Mouse (Mus musculus): ENCODE measurements at regions not wholly inside any gene's neighbourhood (a gene's known extent, or its start where the extent isn't known, plus 50 kb on each side); places are given as distances from the start of the nearest gene placed in this dataset.

- Histone ChIP-seq H3K4me1 (replicated peaks) (no peaks in the 10 kb centered on the region), H3K27ac (replicated peaks) (no peak overlapping the region), H3K36me3 (no peaks in the 10 kb centered on the region), H3K9ac (no peak overlapping the region), H3K4me2 (no peak overlapping the region), H3K9me3 (no peaks in the 10 kb centered on the region), H3K4me3 (no peak overlapping the region), H3K27me3 (no peaks in the 10 kb centered on the region)
- WGBS: 86% methylated on average over 9 of the region's 9 CpGs
- no peak for ATAC-seq (ENCODE audit: low read depth)
Measured at GRCm38 (mm10) chr15:24513926-24514325, 899.6 kb downstream of the Basp1 start.

DNA sequence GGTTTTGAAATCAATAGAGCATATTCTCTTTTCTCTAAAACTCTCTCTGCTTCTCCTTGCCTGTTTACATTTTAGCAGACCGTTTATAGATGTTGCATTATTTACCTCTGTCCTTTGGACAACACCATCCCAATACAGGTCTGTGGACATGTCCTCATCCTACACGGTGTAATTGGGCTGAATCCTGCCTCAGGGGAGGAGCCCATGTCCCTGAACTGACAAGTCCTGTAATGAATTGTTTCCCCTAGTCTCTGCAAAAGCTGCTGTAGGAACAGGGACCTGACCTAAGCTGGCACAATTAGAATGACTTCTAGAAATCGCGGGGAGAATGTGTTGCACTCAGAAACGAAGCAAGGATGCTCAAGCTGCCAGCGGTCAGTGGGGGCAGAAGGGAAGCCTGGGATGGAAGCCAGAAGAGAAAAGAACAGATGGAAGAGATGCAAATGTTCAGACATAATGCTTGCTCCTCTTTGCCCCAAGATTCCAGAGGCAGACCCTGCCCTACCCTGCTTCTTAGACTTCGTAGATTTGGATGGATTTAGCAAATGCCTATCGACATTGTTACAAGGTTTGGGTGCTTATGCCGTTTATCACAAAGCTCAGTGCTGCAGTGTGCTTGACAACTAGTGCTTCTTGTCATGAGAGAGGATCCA lies 911.5 kb downstream of the Basp1 start:
- no peaks in the 10 kb centered on the region for H3K27me3 ChIP-seq
- 78% methylated on average over 9 of the region's 9 CpGs for WGBS
- no peaks in the 10 kb centered on the region for H3K9me3 ChIP-seq
- H3K36me3 ChIP-seq: no peaks in the 10 kb centered on the region
- H3K9ac ChIP-seq: no peak overlapping the region
- no peak for ATAC-seq (ENCODE audit: low read depth)
- H3K4me3 ChIP-seq: no peak overlapping the region
- no peak overlapping the region for H3K27ac ChIP-seq (replicated peaks)
- H3K4me2 ChIP-seq: no peak overlapping the region
- no peaks in the 10 kb centered on the region for H3K4me1 ChIP-seq (replicated peaks)

DNA sequence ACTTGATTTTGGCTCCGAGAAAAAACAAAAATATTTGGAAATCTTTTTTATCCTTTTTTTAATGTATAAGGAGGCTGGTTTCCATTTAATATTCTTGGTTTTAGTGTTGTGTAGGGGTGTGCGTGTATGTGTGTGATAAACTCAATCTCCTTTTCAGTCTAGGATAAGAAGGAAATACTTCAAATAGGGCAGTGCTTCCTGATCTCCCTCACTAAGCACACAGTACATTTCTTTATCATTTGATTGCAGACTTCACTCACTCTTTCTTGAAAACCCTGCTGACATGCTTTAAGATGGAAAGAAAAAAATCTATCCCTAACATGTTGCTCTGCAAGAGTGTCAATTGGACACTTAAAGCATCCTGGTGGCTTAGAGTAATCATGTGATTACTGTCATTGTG lies 927.3 kb downstream of the Basp1 start:
- Histone ChIP-seq H3K9ac (no peak overlapping the region), H3K4me1 (replicated peaks) (no peaks in the 10 kb centered on the region), H3K27ac (replicated peaks) (no peak overlapping the region), H3K27me3 (no peaks in the 10 kb centered on the region), H3K4me3 (no peak overlapping the region), H3K9me3 (peaks cover 3% of the 10 kb centered on the region; the same call in 1 of the 2 replicates), H3K4me2 (no peak overlapping the region), H3K36me3 (no peaks in the 10 kb centered on the region)
- WGBS: 92% methylated on average over 2 of the region's 2 CpGs
- no peak for ATAC-seq (ENCODE audit: low read depth)

DNA sequence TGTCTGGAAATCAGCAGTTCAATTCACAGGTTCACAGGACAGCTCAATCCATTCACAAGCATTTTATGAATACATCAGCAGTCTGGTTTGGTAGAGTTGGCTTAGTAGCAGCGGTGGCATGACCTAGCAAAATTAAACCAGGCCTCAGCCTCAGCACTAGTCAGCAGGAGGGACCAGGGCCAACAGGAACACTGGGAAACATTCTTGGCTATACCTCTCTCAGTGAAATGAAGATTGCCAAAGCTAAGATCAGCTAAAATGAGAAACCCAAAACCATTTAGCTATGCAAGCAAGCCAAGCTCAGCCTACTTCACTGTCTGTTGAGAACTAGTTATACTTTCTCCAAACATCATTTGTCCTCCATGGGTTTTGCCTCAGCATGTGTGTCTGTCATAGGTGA lies 945.3 kb downstream of the Basp1 start:
- H3K4me3 ChIP-seq: no peak overlapping the region
- no peaks in the 10 kb centered on the region for H3K36me3 ChIP-seq
- no peaks in the 10 kb centered on the region for H3K4me1 ChIP-seq (replicated peaks)
- no peak for ATAC-seq (ENCODE audit: low read depth)
- H3K9me3 ChIP-seq: no peaks in the 10 kb centered on the region
- H3K27me3 ChIP-seq: no peaks in the 10 kb centered on the region
- WGBS: 83% methylated on average over 1 of the region's 1 CpGs
- H3K9ac ChIP-seq: no peak overlapping the region
- H3K27ac ChIP-seq (replicated peaks): no peak overlapping the region
- no peak overlapping the region for H3K4me2 ChIP-seq

- no peaks in the 10 kb centered on the region for H3K9me3 ChIP-seq
- H3K27ac ChIP-seq (replicated peaks): no peak overlapping the region
- H3K9ac ChIP-seq: no peak overlapping the region
- H3K36me3 ChIP-seq: no peaks in the 10 kb centered on the region
- H3K4me3 ChIP-seq: no peak overlapping the region
- no peak for ATAC-seq (ENCODE audit: low read depth)
- H3K27me3 ChIP-seq: no peaks in the 10 kb centered on the region
- 88% methylated on average over 1 of the region's 1 CpGs for WGBS
- no peak overlapping the region for H3K4me2 ChIP-seq
- H3K4me1 ChIP-seq (replicated peaks): no peaks in the 10 kb centered on the region
Measured at GRCm38 (mm10) chr15:24457726-24458125, 955.8 kb downstream of the Basp1 start.

DNA sequence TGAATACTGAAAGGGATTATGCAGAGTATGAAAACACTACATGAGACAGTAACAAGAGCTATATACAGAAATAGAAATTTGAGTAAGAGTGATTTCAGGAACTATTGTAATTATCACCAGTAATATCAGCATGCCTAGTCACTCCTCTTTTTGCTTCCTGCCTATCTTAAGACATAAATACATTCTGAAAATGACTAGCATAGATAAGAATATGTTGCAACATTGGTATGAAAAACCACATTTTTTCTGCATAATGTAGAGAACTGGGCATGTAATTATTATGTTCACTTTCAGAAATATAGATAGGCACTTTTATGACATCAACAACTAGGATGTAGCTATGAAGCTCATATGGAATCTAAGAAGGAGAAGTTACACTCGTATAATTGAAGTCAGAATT lies 980.5 kb downstream of the Basp1 start:
- Histone ChIP-seq H3K9me3 (no peaks in the 10 kb centered on the region), H3K36me3 (no peaks in the 10 kb centered on the region), H3K4me3 (no peak overlapping the region), H3K4me1 (replicated peaks) (peaks cover 3% of the 10 kb centered on the region; the same call in 1 of the 2 replicates), H3K27me3 (no peaks in the 10 kb centered on the region), H3K4me2 (no peak overlapping the region), H3K27ac (replicated peaks) (no peak overlapping the region), H3K9ac (no peak overlapping the region)
- 83% methylated on average over 1 of the region's 1 CpGs for WGBS
- no peak for ATAC-seq (ENCODE audit: low read depth)

DNA sequence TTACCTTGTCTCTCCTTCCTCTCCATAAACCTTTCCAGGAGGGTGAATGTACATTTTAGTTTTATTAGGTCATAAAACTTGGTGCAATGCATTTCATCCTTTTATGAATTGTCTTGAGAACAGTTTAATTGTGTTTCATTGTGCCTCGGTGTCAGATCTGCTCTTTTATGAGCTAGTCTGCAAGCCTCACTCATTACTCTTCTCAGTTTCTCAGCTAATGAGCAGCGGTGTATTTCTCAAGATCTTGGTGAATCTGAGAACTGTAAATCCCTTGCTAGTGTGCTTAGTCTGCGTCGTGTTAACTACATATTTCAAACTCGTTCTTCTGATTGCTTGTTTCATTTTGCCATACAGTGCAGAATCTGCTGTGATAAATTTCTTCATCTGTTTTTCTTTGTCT lies 984.4 kb downstream of the Basp1 start:
- WGBS: 32% methylated on average over 5 of the region's 5 CpGs
- Histone ChIP-seq H3K9ac (no peak overlapping the region), H3K4me1 (replicated peaks) (peaks cover 3% of the 10 kb centered on the region; the same call in 1 of the 2 replicates), H3K4me2 (no peak overlapping the region), H3K4me3 (no peak overlapping the region), H3K27me3 (no peaks in the 10 kb centered on the region), H3K27ac (replicated peaks) (no peak overlapping the region), H3K9me3 (no peaks in the 10 kb centered on the region), H3K36me3 (no peaks in the 10 kb centered on the region)
- peak; percentile 76 for ATAC-seq (ENCODE audit: low read depth)

GRCm38 (mm10) chr15:24422333-24422942 lies 991.1 kb downstream of the Basp1 start:
- ATAC-seq (ENCODE audit: low read depth): no peak
- Histone ChIP-seq H3K9ac (no peak overlapping the region), H3K9me3 (no peaks in the 10 kb centered on the region), H3K36me3 (no peaks in the 10 kb centered on the region), H3K4me3 (no peak overlapping the region), H3K4me1 (replicated peaks) (no peaks in the 10 kb centered on the region), H3K27me3 (no peaks in the 10 kb centered on the region), H3K27ac (replicated peaks) (no peak overlapping the region), H3K4me2 (no peak overlapping the region)
- WGBS: 57% methylated on average over 2 of the region's 2 CpGs

DNA sequence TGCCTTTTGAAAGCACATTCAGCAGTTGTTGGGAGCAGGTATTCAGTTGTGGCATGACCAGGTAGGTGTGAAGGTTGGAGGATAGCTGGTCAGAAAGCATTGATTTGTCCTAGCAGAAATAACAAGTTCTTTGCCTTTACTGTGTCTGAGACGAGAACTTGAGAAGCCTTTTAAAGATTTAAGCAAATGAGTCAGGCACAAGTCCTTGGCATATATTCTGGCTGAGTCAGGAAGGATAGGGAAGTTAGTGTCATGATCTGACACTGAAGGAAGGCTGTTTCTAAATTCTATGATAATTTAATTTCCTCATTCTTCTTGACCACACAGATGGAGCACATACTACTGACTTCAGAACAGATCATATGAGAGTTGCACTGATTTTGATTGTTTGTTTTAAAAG lies 993.8 kb downstream of the Basp1 start:
- H3K4me1 ChIP-seq (replicated peaks): no peaks in the 10 kb centered on the region
- no peak overlapping the region for H3K9ac ChIP-seq
- no peak overlapping the region for H3K4me2 ChIP-seq
- H3K27me3 ChIP-seq: no peaks in the 10 kb centered on the region
- WGBS: 84% methylated on average over 1 of the region's 1 CpGs
- no peak for ATAC-seq (ENCODE audit: low read depth)
- H3K36me3 ChIP-seq: no peaks in the 10 kb centered on the region
- H3K4me3 ChIP-seq: no peak overlapping the region
- no peaks in the 10 kb centered on the region for H3K9me3 ChIP-seq
- H3K27ac ChIP-seq (replicated peaks): no peak overlapping the region

- no peak for ATAC-seq (ENCODE audit: low read depth)
- Histone ChIP-seq H3K36me3 (no peaks in the 10 kb centered on the region), H3K27me3 (no peaks in the 10 kb centered on the region), H3K9me3 (no peaks in the 10 kb centered on the region), H3K4me1 (replicated peaks) (no peaks in the 10 kb centered on the region), H3K4me2 (no peak overlapping the region), H3K27ac (replicated peaks) (no peak overlapping the region), H3K9ac (no peak overlapping the region), H3K4me3 (no peak overlapping the region)
- 90% methylated on average over 1 of the region's 1 CpGs for WGBS
Measured at GRCm38 (mm10) chr15:24419186-24419585, 994.4 kb downstream of the Basp1 start.

- 59% methylated on average over 3 of the region's 3 CpGs for WGBS
Measured at GRCm38 (mm10) chr15:24407691-24408090, 1005.9 kb downstream of the Basp1 start.

DNA sequence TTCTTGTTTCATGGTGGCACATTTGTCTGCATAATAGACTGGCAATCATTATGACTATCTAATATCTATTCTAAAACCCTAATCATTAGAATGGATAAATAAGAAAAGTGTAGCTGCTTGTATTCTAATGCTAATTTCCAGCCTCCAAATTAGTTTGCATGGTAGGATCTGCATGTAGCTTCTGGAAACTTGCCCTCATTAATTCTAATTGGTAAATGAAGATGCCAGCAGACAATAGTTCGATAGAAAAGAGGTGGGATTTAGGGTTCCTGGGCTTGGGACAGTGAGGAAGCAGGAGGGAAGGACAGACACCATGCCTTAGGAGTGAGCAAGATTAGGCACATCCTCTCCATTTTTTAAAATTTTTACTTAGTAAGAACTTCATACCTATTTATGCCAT lies 1008.3 kb downstream of the Basp1 start:
- H3K9me3 ChIP-seq: no peaks in the 10 kb centered on the region
- no peaks in the 10 kb centered on the region for H3K4me1 ChIP-seq (replicated peaks)
- no peak overlapping the region for H3K27ac ChIP-seq (replicated peaks)
- no peak overlapping the region for H3K4me2 ChIP-seq
- H3K36me3 ChIP-seq: no peaks in the 10 kb centered on the region
- WGBS: 53% methylated on average over 1 of the region's 1 CpGs
- H3K4me3 ChIP-seq: no peak overlapping the region
- no peak overlapping the region for H3K9ac ChIP-seq
- H3K27me3 ChIP-seq: no peaks in the 10 kb centered on the region
- ATAC-seq (ENCODE audit: low read depth): no peak

More at GRCm38 (mm10) chr15:24407691-24408090, 1005.9 kb downstream of the Basp1 start:
- H3K36me3 ChIP-seq: no peaks in the 10 kb centered on the region
- H3K4me3 ChIP-seq: no peak overlapping the region
- H3K4me1 ChIP-seq (replicated peaks): no peaks in the 10 kb centered on the region
- H3K9ac ChIP-seq: no peak overlapping the region
- no peaks in the 10 kb centered on the region for H3K9me3 ChIP-seq
- no peak for ATAC-seq (ENCODE audit: low read depth)
- no peaks in the 10 kb centered on the region for H3K27me3 ChIP-seq
- no peak overlapping the region for H3K4me2 ChIP-seq
- no peak overlapping the region for H3K27ac ChIP-seq (replicated peaks)

GRCm38 (mm10) chr15:24400088-24400487 lies 1013.5 kb downstream of the Basp1 start:
- Histone ChIP-seq H3K4me2 (no peak overlapping the region), H3K4me1 (replicated peaks) (no peaks in the 10 kb centered on the region), H3K36me3 (no peaks in the 10 kb centered on the region), H3K9ac (no peak overlapping the region), H3K27ac (replicated peaks) (no peak overlapping the region), H3K27me3 (no peaks in the 10 kb centered on the region), H3K9me3 (no peaks in the 10 kb centered on the region), H3K4me3 (no peak overlapping the region)
- ATAC-seq (ENCODE audit: low read depth): no peak
- 78% methylated on average over 2 of the region's 2 CpGs for WGBS
